Mouse (Mus musculus) midbrain, embryonic 14.5 days (tissue): ENCODE data around the gene Tmem86a. TPM values are rescaled to one million over a fixed set of nuclear protein-coding genes. Genes with fewer than 3 reads are reported as not detected.

Source experiments
- ATAC-seq: fragments of 200-750 bp; cut with Nextera tagmentation; 2 replicates; pipeline ENCODE4 v1.8.0; 2017; ENCODE audit warnings: moderate number of reproducible peaks, moderate library complexity; ENCODE audit not compliant: low FRiP score, low TSS enrichment
- DNase-seq: peaks from one replicate; pipeline ENCODE4 v3.0.0-alpha.2; 2015
- H3K27ac ChIP-seq: fragments of 300-500 bp; sonication (generic); replicated peaks from 2 replicates; pipeline ENCODE4 v1.5.1; 2014; ENCODE audit warnings: mild to moderate bottlenecking, low read depth, low read length, moderate library complexity
- H3K27me3 ChIP-seq: fragments of 300-500 bp; sonication (generic); 2 replicates; pipeline ENCODE4 v1.6.1; 2014; ENCODE audit warnings: low read length, control low read depth, mixed read lengths; ENCODE audit not compliant: control insufficient read depth, insufficient read depth
- H3K36me3 ChIP-seq: fragments of 300-500 bp; sonication (generic); 2 replicates; pipeline ENCODE4 v1.6.1; 2014; ENCODE audit warnings: low read length, control low read depth; ENCODE audit not compliant: control insufficient read depth, insufficient read depth
- H3K4me1 ChIP-seq: fragments of 300-500 bp; sonication (generic); 2 replicates; pipeline ENCODE4 v1.6.1; 2014; ENCODE audit warnings: mild to moderate bottlenecking, antibody characterized with exemption, low read length, control low read depth; ENCODE audit not compliant: control insufficient read depth, insufficient read depth
- H3K4me2 ChIP-seq: fragments of 300-500 bp; sonication (generic); 2 replicates; pipeline ENCODE4 v1.6.1; 2014; ENCODE audit warnings: mild to moderate bottlenecking, low read length, moderate library complexity
- H3K4me3 ChIP-seq: fragments of 300-500 bp; sonication (generic); replicated peaks from 2 replicates; pipeline ENCODE4 v1.5.1; 2014; ENCODE audit warnings: low read depth, low read length
- H3K9ac ChIP-seq: fragments of 300-500 bp; sonication (generic); replicated peaks from 2 replicates; pipeline ENCODE4 v1.6.1; 2014; ENCODE audit warnings: mild to moderate bottlenecking, low read length, moderate library complexity
- H3K9me3 ChIP-seq: fragments of 300-500 bp; sonication (generic); 2 replicates; pipeline ENCODE4 v1.6.1; 2016; ENCODE audit warnings: low read length, control low read depth, mixed read lengths; ENCODE audit not compliant: control insufficient read depth
- WGBS: fragments of 180-500 bp; shearing (Covaris S2); extraction: QIAGEN DNeasy Blood & Tissue Kit; methylation state at CpG from one replicate; pipeline ENCODE4 v1.1.7; 2014; 5-methylcytosine and 5-hydroxymethylcytosine counted together
- polyA plus RNA-seq: library from polyadenylated mRNA; unstranded; fragments of >200 nt; fragmentation: Nextera tagmentation; extraction: Ambion mirVana; gene quantifications from 2 replicates; pipeline ENCODE4 v1.2.1, GENCODE M21; 2014

Gene Tmem86a
- polyA plus RNA-seq, 1 experiment from 2014 or later: 19.7 TPM

- no peak overlapping the region for H3K4me2 ChIP-seq
- no peak overlapping the region for H3K27ac ChIP-seq
- no peak overlapping the region for H3K9ac ChIP-seq
- ATAC-seq: no peak
- 75% methylated on average over 3 of the region's 3 CpGs for WGBS
- peaks cover 24% of the 10 kb centered on the region for H3K36me3 ChIP-seq
- H3K4me3 ChIP-seq: no peak overlapping the region
- no peaks in the 10 kb centered on the region for H3K4me1 ChIP-seq
- H3K27me3 ChIP-seq: no peaks in the 10 kb centered on the region
- DNase-seq: no peak
- H3K9me3 ChIP-seq: no peaks in the 10 kb centered on the region
Measured at GRCm38 (mm10) chr7:47076729-47077128, 26.3 kb downstream of the Tmem86a start.

GRCm38 (mm10) chr7:47077451-47077850 is 27.1 kb downstream of the Tmem86a start:
- H3K27ac ChIP-seq: no peak overlapping the region
- DNase-seq: peak; percentile 37
- H3K4me1 ChIP-seq: no peaks in the 10 kb centered on the region
- H3K9ac ChIP-seq: no peak overlapping the region
- no peaks in the 10 kb centered on the region for H3K9me3 ChIP-seq
- no peak for ATAC-seq
- no peak overlapping the region for H3K4me2 ChIP-seq
- WGBS: 73% methylated on average over 8 of the region's 8 CpGs
- peaks cover 30% of the 10 kb centered on the region for H3K36me3 ChIP-seq
- H3K27me3 ChIP-seq: no peaks in the 10 kb centered on the region
- H3K4me3 ChIP-seq: no peak overlapping the region

GRCm38 (mm10) chr7:47080868-47081267 is 30.5 kb downstream of the Tmem86a start:
- H3K27me3 ChIP-seq: no peaks in the 10 kb centered on the region
- no peaks in the 10 kb centered on the region for H3K9me3 ChIP-seq
- no peak overlapping the region for H3K4me2 ChIP-seq
- H3K4me1 ChIP-seq: no peaks in the 10 kb centered on the region
- WGBS: 77% methylated on average over 3 of the region's 3 CpGs
- no peak overlapping the region for H3K27ac ChIP-seq
- H3K36me3 ChIP-seq: peaks cover 64% of the 10 kb centered on the region
- DNase-seq (no peak), ATAC-seq (no peak)
- no peak overlapping the region for H3K4me3 ChIP-seq
- no peak overlapping the region for H3K9ac ChIP-seq

- ATAC-seq (no peak), DNase-seq (peak; percentile 72)
- WGBS: 51% methylated on average over 6 of the region's 6 CpGs
- no peaks in the 10 kb centered on the region for H3K4me1 ChIP-seq
- H3K27me3 ChIP-seq: no peaks in the 10 kb centered on the region
- H3K27ac ChIP-seq: no peak overlapping the region
- no peak overlapping the region for H3K4me3 ChIP-seq
- no peaks in the 10 kb centered on the region for H3K9me3 ChIP-seq
- H3K4me2 ChIP-seq: no peak overlapping the region
- H3K9ac ChIP-seq: no peak overlapping the region
- H3K36me3 ChIP-seq: peaks cover 69% of the 10 kb centered on the region
Measured at GRCm38 (mm10) chr7:47081277-47081676, 30.9 kb downstream of the Tmem86a start.

- peaks cover 81% of the 10 kb centered on the region for H3K36me3 ChIP-seq
- H3K4me3 ChIP-seq: no peak overlapping the region
- H3K4me1 ChIP-seq: no peaks in the 10 kb centered on the region
- WGBS: 78% methylated on average over 1 of the region's 1 CpGs
- H3K27ac ChIP-seq: no peak overlapping the region
- H3K4me2 ChIP-seq: no peak overlapping the region
- H3K9me3 ChIP-seq: no peaks in the 10 kb centered on the region
- DNase-seq (no peak), ATAC-seq (no peak)
- H3K27me3 ChIP-seq: no peaks in the 10 kb centered on the region
- no peak overlapping the region for H3K9ac ChIP-seq
Measured at GRCm38 (mm10) chr7:47085075-47085474, 34.7 kb downstream of the Tmem86a start.

- 77% methylated on average over 5 of the region's 5 CpGs for WGBS
- Histone ChIP-seq H3K27me3 (no peaks in the 10 kb centered on the region), H3K4me1 (no peaks in the 10 kb centered on the region), H3K9me3 (no peaks in the 10 kb centered on the region), H3K9ac (no peak overlapping the region), H3K36me3 (peaks cover 21% of the 10 kb centered on the region; the same call in 1 of the 2 replicates), H3K4me2 (no peak overlapping the region), H3K4me3 (no peak overlapping the region), H3K27ac (no peak overlapping the region)
- DNase-seq (no peak), ATAC-seq (no peak)
Measured at GRCm38 (mm10) chr7:47093935-47094334, 43.5 kb downstream of the Tmem86a start.

DNA sequence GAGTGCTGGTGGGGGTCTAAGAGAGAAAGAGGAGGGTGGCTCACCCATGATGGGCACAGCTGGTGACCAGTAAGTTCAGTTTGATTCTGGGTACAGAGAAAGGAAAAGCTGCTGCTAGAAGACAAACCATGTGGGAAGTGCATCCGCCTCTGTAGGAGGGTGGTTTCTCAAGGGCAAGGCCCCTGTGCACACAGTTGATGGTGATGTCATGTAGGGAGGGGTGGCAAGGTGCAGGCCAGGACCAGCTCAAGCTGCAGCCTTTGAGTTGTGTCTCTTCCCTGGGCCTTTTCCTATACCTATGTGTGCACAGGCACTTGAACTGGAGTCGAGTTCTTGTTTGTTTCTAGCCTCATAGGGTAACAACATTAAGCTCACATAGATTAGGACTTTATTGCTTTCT is 44.6 kb downstream of the Tmem86a start:
- no peaks in the 10 kb centered on the region for H3K27me3 ChIP-seq
- peaks cover 21% of the 10 kb centered on the region; the same call in 1 of the 2 replicates for H3K36me3 ChIP-seq
- H3K27ac ChIP-seq: no peak overlapping the region
- WGBS: 83% methylated on average over 2 of the region's 2 CpGs
- no peak overlapping the region for H3K4me2 ChIP-seq
- no peak overlapping the region for H3K4me3 ChIP-seq
- no peaks in the 10 kb centered on the region for H3K9me3 ChIP-seq
- DNase-seq (no peak), ATAC-seq (no peak)
- no peak overlapping the region for H3K9ac ChIP-seq
- H3K4me1 ChIP-seq: no peaks in the 10 kb centered on the region

DNA sequence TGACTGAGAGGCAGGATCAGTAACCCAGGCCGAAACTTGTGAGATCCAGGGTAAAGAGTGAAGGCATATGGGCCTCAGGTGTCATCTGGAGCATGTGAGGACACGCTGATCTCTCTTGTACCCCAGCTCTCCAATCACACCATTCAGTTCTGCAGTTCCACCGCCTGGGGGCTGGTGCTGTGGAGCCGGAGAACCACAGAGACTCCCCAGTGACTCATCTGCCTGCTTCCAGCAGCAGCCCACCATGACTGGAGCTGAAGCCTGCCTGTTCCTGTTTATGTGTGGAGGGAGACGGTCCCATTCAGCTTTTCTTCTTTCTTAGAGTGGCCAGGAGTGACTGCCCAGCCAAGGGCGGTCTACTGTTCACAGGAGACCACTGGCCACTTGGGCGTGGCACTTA is 47.6 kb downstream of the Tmem86a start:
- DNase-seq: no peak
- Histone ChIP-seq H3K4me2 (no peak overlapping the region), H3K9ac (no peak overlapping the region), H3K4me3 (no peak overlapping the region), H3K9me3 (no peaks in the 10 kb centered on the region), H3K27ac (no peak overlapping the region), H3K27me3 (no peaks in the 10 kb centered on the region), H3K4me1 (no peaks in the 10 kb centered on the region), H3K36me3 (peaks cover 10% of the 10 kb centered on the region; the same call in 1 of the 2 replicates)
- ATAC-seq: no peak; the same call in 1 of the 2 replicates
- 68% methylated on average over 7 of the region's 7 CpGs for WGBS

- no peak overlapping the region for H3K4me2 ChIP-seq
- ATAC-seq (no peak), DNase-seq (no peak)
- no peaks in the 10 kb centered on the region for H3K4me1 ChIP-seq
- no peaks in the 10 kb centered on the region for H3K27me3 ChIP-seq
- H3K27ac ChIP-seq: no peak overlapping the region
- 87% methylated on average over 7 of the region's 7 CpGs for WGBS
- peaks cover 10% of the 10 kb centered on the region; the same call in 1 of the 2 replicates for H3K36me3 ChIP-seq
- no peak overlapping the region for H3K9ac ChIP-seq
- no peak overlapping the region for H3K4me3 ChIP-seq
- H3K9me3 ChIP-seq: no peaks in the 10 kb centered on the region
Measured at GRCm38 (mm10) chr7:47099306-47099705, 48.9 kb downstream of the Tmem86a start.
